Mouse (Mus musculus) left cerebral cortex, postnatal 14 days (tissue): ENCODE measurements around the gene Plbd1. TPM values are rescaled to one million over a fixed set of nuclear protein-coding genes. Genes with fewer than 3 reads are reported as not detected.
A peak's percentile ranks its signal among the peaks of the same experiment; 100 is the strongest.

Source experiments
- DNase-seq, 2 experiments: peaks; one replicate each; pipeline ENCODE4 v3.0.0; 2021 to 2022; ENCODE audit warnings: low spot score in 2 of 2, mixed read lengths in 1 of 2
- intact Hi-C: fragments of 180-260 bp; cut with DNase I; formaldehyde crosslinking; loops from one replicate; pipeline ENCODE4 v1.15.1; 2025
- long read RNA-seq, 2 experiments: library from polyadenylated mRNA; stranded (forward); transcript quantifications; one replicate each; pipeline ENCODE4 v2.0.0; 2021
- total RNA-seq, 2 experiments: library from RNA; stranded (reverse); gene quantifications; 2 replicates each; pipeline ENCODE4 v1.2.3; 2021

Plbd1 gene
- total RNA-seq = under 1 TPM; 0.33 to 0.47 TPM
- long read RNA-seq, experiment 1, partial matches to known transcripts = 0 of 1 reads
- long read RNA-seq, experiment 1, other reads (novel, unspliced or antisense) = 0 of 1 reads
- long read RNA-seq, experiment 2 = 0 reads

DNA sequence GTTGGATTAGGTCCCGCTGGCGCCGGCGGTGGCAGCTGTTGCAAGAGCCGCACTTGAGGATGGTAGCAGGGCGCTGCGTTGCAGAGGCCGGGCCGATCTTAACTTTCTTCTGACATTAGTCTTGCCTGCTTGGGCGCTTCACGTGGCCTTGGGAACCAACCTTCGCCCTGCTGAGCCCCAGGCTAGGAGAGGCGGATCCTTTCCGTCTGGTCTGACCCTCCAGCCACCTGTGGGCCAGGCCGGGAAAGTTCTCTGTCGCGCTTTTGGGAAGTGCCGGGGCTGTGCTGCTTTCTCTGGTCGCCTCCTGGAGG, at the start of gene Plbd1:
TSS of gene Plbd1 (minus strand) at position 223 of the 311 bp plus-strand sequence.
- intact Hi-C loops = no loop called here
- no peak for DNase-seq

DNA sequence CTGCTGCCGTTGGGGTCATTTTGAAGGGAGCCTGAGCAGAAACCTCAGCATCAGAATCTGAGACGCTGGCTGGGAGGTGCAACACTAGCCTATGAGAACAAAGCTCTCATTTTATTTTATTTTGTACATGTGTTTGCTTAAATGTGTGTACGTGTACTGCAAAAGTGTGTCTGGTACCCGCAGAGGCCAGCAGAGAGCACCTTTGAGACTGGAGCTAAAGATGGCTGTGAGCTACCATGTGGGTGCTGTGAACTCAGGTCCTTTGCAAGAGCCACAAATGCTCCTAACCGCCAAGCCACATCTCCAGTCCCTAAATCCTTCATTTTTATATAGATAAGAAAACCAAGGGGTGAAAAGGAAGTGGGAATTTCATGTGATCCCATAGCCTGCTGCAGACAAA, 48.7 kb upstream of the Plbd1 start:
- DNase-seq = no peak
- intact Hi-C loops = no loop called here

GRCm38 (mm10) chr6:136708597-136708996, 46.9 kb upstream of the Plbd1 start:
- DNase-seq = no peak
- intact Hi-C loops = no loop called here

DNA sequence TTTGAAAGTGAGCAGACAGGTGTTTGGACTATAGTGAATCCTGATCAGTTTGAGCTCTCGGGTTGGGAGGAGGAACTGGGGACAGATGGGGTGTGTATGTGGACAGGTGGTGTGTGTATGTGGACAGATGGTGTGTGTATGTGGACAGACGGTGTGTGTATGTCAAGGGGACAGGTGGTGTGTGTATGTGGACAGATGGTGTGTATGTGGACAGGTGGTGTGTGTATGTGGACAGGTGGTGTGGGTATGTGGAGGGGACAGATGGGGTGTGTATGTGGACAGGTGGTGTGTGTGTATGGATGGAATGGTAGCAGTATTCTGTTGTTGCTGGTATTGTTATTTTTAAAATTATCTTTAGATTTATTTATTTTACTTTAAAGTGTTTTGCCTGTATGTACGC, 40.1 kb upstream of the Plbd1 start:
- DNase-seq = no peak

GRCm38 (mm10) chr6:136701185-136701584, 39.5 kb upstream of the Plbd1 start:
- intact Hi-C loops = no loop called here
- no peak for DNase-seq

More for the DNA sequence above, 40.1 kb upstream of the Plbd1 start:
- intact Hi-C loops = no loop called here

GRCm38 (mm10) chr6:136691314-136691713, 29.6 kb upstream of the Plbd1 start:
- no peak for DNase-seq
- intact Hi-C loops = no loop called here

- intact Hi-C loops = no loop called here
- DNase-seq = no peak
Measured at GRCm38 (mm10) chr6:136690527-136690926, 28.8 kb upstream of the Plbd1 start.

DNA sequence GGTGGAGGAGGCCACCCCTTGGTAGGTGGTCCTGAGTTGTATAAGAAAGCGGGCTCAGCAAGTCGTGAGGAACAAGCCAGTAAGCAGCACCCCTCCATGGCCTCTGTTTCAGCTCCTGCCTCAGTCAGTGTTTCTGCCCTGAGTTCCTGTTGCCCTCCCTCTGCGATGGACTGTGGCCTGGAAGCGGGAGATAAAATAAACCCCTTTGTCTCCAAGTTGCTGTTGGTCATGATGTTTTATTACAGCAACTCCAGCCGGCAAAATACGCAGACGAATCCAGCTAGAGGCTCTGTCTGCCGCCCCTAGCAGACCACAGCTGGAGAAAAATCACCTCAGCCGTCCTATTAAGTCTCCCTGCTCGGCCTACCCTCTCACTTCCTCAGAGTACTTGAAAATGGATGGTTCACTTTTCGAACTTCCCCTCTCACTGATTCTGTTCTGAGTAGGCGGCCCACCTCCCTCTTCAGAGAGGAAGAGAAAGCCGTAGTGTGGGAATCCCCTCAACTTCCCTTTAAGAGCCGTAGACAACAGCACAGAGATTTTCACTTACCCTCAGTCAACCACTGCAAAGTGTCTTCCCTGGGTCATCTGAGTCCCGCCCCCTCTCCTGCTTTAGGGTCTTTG, 28.2 kb upstream of the Plbd1 start:
- intact Hi-C loops = no loop called here
- DNase-seq = peak; percentile 14 to 18

GRCm38 (mm10) chr6:136685433-136685832, 23.7 kb upstream of the Plbd1 start:
- intact Hi-C loops = no loop called here
- DNase-seq = no peak

DNA sequence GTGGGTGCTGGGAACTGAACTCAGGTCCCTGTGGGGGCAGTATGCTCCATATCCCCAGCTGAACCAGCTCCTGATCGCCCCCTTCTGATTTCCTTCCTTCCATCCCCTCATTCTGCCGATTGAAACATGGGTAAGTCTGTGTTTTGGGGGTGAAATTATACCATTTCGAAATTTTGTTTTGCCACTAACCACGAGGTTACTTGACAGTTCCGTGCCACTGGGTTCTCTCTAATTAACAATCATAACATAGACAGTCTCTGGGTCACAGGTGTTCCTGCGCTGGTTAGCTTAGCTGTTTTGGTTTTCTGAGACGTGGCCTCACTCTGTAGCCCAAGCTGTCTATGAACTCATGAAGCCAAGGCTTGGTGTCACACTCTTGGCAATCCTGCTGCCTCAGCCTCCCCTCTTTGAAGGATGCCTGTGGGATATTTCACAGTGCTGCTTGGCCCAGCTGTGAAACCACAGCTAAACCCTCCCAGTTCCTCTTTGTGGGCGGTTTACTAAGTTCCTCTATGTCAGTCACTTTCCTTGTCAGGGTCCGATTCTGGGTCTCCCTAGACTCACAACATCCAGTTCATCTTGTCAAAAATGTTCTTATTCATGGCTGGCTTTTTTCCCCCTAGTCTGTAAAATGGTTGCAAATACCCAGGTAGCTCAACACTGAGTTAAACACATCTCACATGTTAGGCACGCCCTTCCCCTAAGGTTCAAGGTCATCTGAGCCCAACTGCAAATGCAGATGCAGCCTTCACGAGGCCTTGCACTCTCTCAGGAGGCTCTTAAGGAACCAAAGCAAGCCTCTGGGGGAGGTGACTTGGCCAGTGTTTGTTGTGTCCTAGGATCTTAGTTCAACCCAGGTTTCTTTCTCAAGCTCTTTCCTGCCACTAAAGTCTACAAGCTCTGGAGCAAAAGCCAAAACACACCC, 21.9 kb upstream of the Plbd1 start:
- no peak for DNase-seq
- intact Hi-C loops = no loop called here

DNA sequence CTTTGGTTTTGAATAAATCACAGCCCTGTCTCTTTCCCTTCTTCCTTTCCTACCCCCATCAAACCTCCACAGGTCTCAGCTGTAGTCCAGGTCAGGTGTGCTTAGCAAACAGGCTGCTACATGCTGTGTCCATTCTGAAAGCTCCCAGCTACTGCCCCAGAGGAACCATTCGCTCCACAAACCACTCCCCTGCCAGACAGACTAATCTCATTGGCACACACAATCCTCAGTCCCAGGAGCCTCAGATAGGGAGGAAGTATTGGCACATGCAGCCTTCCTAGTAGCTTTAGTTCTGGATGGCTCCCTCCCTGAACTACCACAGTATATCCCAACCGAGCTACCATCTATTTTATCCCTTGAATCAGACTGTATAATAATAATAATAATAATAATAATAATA, 17.7 kb upstream of the Plbd1 start:
- intact Hi-C loops = no loop called here
- no peak for DNase-seq

- intact Hi-C loops = no loop called here
- no peak for DNase-seq
Measured at GRCm38 (mm10) chr6:136674935-136675334, 13.2 kb upstream of the Plbd1 start.

DNA sequence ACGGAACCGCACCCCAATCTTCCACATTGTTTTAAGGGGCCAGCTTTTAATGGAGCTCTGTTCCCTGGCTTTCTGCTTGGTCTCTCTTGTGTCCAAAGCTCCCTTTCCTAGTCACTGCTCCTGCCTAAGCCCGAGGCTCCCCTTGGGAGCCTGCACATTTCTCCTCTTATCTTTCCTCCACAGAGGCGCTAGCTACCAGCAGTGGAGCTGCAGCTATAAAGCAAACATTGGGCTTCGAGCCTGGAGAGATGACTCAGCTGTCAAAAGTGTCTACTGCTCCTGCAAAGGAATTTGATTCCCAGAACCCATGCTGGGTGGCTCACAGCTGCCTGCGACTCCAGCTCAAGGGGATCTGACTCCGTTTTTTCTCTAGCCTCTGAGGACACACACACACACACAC, 10.7 kb upstream of the Plbd1 start:
- DNase-seq = peak; percentile 70 to 79
- intact Hi-C loops = no loop called here

DNA sequence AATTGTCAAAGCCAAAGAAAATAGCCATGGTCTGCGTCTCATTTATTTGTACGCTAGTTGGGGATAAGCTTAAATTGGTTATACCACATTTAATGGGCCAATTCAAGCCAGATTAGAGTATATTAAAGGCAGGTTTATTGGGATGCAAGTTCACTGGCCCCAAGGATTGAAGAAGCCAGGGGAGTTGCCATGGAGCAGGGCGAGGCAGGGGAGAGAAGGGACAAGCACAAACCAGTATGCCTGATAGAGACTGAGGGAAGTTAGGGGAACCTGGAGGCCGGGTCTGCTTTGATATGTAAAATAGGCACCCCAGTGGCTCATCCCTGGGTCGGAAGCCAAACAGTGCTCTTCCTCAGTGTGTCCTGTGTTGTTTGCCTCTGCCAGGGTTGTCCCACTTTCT, 7.5 kb upstream of the Plbd1 start:
- DNase-seq = no peak
- intact Hi-C loops = no loop called here

DNA sequence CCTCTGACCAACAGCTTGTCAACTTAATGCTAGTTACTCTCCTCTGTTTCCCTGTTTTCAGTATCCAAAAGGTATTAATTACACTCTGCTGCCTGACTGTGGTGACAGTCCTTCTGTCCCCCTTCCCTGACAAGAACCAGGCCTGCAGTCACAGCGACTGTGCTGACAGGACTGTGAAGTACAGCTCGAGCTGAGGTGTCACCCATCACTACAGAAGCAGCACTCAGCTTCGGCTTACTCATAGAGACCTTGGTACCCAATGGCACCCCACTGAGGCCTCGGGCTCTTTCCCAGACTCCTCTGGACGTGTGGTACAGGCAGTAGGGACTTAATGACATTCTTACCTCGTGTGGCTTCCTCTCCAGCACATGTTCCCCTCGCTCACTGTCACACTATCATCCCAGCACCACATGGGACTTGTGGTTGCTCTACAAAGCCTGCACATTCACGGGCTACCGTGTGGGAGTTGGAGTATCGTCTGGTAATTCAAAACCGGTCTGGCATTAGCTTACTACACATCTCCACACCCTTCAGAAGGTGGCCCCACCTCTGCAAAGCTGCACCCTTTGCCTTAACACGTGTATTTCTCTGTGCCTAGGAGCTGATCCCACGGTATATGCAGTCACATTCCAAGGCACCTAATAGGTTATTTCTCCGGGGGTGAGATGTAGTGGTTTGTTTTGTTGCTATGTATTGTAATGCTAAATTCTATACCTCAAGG, 6.7 kb upstream of the Plbd1 start:
- intact Hi-C loops = no loop called here
- DNase-seq = no peak

GRCm38 (mm10) chr6:136662063-136662462, 335 bp upstream of the Plbd1 start:
- intact Hi-C loops = no loop called here
- no peak for DNase-seq

DNA sequence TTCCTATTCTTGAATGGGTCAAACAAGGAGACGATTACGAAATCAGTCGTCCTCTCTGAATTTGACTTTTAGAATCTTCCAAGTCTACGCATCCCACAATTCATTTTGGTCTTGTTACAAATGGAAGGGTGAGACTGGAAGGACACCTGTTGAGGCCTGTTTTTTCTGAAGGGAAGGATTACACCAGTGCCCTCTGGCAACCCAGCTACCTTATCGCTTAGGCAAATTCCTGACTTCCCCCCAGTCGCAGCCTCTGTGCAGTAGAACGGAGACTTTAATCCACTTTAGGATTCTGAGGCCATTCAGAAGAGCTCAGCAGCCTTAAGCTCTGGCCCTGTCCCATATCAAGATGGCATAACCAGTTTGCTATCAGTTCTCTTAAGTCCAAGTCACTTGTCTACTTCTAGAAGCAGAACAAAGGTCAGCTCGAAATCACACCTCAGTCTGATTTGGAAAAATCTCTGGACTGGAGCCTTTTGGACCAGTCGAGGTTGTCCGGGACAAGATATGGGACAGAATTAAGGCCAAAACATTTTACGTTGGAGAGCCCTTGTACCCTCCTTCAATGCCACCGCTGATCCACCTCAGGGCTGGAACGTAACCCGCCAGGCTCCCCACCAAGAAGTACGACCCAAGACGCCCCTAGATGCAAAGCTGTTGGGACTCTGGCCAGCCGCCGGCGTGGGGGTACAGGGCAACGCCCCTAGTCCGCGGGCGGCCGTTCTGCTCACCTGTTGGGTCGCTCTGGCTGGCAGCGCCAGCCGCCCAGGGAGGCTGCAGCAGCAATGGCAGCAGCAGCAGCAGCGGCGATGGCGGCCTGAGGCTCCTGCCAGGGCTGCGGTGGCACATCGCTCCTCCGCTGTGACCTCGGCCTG, 660 bp downstream of the Plbd1 start:
- intact Hi-C loops = no loop called here
- no peak for DNase-seq

- intact Hi-C loops = no loop called here
- DNase-seq = no peak
Measured at GRCm38 (mm10) chr6:136659226-136659625, 2.5 kb downstream of the Plbd1 start.

- no peak for DNase-seq
- intact Hi-C loops = no loop called here
Measured at GRCm38 (mm10) chr6:136658303-136658702, 3.4 kb downstream of the Plbd1 start.
